Mouse (Mus musculus) heart, embryonic 15.5 days (tissue): ENCODE measurements around the gene Ctns. TPM values are rescaled to one million over a fixed set of nuclear protein-coding genes. Genes with fewer than 3 reads are reported as not detected.

Experiments
- ATAC-seq: fragments of 200-750 bp; cut with Nextera tagmentation; replicated peaks from 2 replicates; pipeline ENCODE4 v1.8.0; 2017; ENCODE audit warnings: low read depth, moderate TSS enrichment; ENCODE audit not compliant: insufficient number of reproducible peaks, insufficient read depth, low FRiP score
- H3K27ac ChIP-seq: fragments of 300-500 bp; sonication (generic); 2 replicates; pipeline ENCODE4 v1.5.1; 2015; ENCODE audit warnings: mild to moderate bottlenecking, inconsistent platforms
- H3K27me3 ChIP-seq: fragments of 300-500 bp; sonication (generic); 2 replicates; pipeline ENCODE4 v1.6.1; 2015; ENCODE audit warnings: inconsistent platforms
- H3K36me3 ChIP-seq: fragments of 300-500 bp; sonication (generic); 2 replicates; pipeline ENCODE4 v1.6.1; 2015; ENCODE audit warnings: mild to moderate bottlenecking, inconsistent platforms
- H3K4me1 ChIP-seq: fragments of 300-500 bp; sonication (generic); replicated peaks from 2 replicates; pipeline ENCODE4 v1.6.1; 2015; ENCODE audit warnings: inconsistent platforms
- H3K4me2 ChIP-seq: fragments of 300-500 bp; sonication (generic); 2 replicates; pipeline ENCODE4 v1.6.1; 2015; ENCODE audit warnings: inconsistent platforms, mild to moderate bottlenecking, moderate library complexity
- H3K4me3 ChIP-seq: fragments of 300-500 bp; sonication (generic); 2 replicates; pipeline ENCODE4 v1.5.1; 2015; ENCODE audit warnings: mild to moderate bottlenecking, inconsistent platforms
- H3K9ac ChIP-seq: fragments of 300-500 bp; sonication (generic); 2 replicates; pipeline ENCODE4 v1.6.1; 2015; ENCODE audit warnings: mild to moderate bottlenecking, inconsistent platforms
- H3K9me3 ChIP-seq: fragments of 300-500 bp; sonication (generic); replicated peaks from 2 replicates; pipeline ENCODE4 v1.6.1; 2016; ENCODE audit warnings: inconsistent platforms
- WGBS: fragments of 180-500 bp; shearing (Covaris S2); methylation state at CpG from one replicate; pipeline ENCODE4 v1.1.7; 2015; ENCODE audit warnings: mixed read lengths; 5-methylcytosine and 5-hydroxymethylcytosine counted together
- polyA plus RNA-seq: library from polyadenylated mRNA; unstranded; fragments of >200 nt; fragmentation: Nextera tagmentation; extraction: Ambion mirVana; gene quantifications from 2 replicates; pipeline ENCODE4 v1.2.1, GENCODE M21; 2015

Ctns gene
- polyA plus RNA-seq, 1 experiment from 2014 or later = 12.5 TPM

DNA sequence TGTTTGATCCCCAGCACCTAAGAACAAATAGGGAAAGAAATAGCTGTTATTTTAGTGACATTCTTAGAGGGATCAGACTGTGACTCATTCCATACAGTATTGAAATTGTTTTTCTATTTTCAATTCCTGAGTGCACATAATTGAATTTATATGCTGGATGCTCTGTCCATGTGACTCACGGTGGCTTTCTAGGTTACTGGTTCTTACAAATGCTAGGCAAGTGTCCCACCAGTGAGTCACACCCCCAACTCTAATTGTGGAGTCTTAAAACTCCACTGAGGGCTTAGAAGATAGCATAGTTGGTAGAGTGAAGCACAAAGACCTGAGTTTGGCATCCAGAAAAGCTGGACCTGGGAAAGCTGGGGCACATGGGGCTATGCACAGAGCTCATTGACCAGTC, 21.8 kb upstream of the Ctns start:
- Histone ChIP-seq H3K9me3 (no peaks in the 10 kb centered on the region), H3K4me1 (no peaks in the 10 kb centered on the region), H3K4me3 (no peak overlapping the region), H3K36me3 (no peaks in the 10 kb centered on the region), H3K4me2 (no peak overlapping the region), H3K27me3 (no peaks in the 10 kb centered on the region), H3K27ac (no peak overlapping the region), H3K9ac (no peak overlapping the region)
- WGBS = 83% methylated on average over 1 of the region's 1 CpGs
- ATAC-seq = no peak

DNA sequence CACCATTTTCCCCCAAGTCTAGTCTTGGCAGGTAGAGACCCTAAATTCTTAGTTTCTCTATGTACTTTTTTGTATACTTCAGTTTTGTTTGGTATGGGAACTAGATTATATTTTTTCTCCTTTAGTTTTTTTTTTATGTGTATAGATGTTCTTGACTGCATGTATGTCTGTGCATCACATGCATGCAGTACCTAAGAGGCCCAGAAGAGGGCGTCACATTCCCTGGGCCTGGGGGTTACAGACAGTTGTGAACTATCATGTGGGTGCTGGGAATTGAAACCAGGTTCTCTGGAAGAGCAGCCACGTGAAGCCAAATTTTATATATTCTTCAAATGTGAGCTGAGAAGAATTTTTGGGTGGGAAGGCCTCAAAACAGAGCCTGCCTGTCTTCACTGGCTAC, 20.8 kb upstream of the Ctns start:
- no peak overlapping the region for H3K27ac ChIP-seq
- H3K9ac ChIP-seq = no peak overlapping the region
- no peaks in the 10 kb centered on the region for H3K36me3 ChIP-seq
- no peak overlapping the region for H3K4me2 ChIP-seq
- no peak overlapping the region for H3K4me3 ChIP-seq
- no peaks in the 10 kb centered on the region for H3K27me3 ChIP-seq
- H3K9me3 ChIP-seq = no peaks in the 10 kb centered on the region
- no peaks in the 10 kb centered on the region for H3K4me1 ChIP-seq
- WGBS = 43% methylated on average over 2 of the region's 2 CpGs
- no peak for ATAC-seq

DNA sequence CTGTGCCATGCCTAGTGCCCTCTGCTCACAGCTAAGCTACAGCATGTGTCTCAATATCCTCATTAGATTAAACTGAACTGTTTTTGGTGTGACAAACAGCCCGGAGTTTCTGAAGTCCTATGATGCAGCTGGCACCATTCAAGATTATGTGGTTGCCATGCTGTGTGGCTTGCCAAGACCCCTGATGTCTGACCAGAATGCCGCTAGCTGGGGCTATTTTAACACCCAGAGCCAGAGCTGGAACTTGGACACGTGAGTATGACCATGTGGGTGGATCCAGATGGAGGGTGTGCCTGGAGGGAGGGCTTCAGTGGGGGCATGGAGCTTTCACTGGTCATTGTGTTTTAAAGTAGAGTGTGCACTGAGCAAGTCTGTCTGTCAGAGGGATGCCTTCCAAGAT, 15.1 kb upstream of the Ctns start:
- Histone ChIP-seq H3K9me3 (no peaks in the 10 kb centered on the region), H3K27ac (no peak overlapping the region), H3K4me2 (no peak overlapping the region), H3K27me3 (no peaks in the 10 kb centered on the region), H3K4me1 (no peaks in the 10 kb centered on the region), H3K36me3 (no peaks in the 10 kb centered on the region), H3K4me3 (no peak overlapping the region), H3K9ac (no peak overlapping the region)
- WGBS = 62% methylated on average over 3 of the region's 3 CpGs
- no peak for ATAC-seq

DNA sequence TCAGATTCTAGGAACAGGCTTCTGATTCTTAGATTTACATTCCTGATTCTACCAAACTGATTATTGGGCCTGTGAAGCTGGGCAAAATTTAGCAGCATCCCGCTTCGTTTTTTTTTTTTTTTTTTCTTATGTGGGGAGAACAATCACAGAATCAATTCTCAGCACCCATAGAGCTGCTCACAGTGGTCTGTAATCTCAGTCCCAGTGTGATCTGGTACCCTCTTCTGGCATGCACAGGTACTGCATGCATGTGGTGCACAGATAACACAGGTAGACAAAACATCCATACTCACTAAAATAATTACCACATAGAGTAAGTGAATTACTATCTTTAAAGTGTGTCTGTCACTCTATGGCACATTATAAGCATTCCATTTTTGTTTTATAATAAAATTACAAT, 8.8 kb upstream of the Ctns start:
- no peak for ATAC-seq
- H3K36me3 ChIP-seq = no peaks in the 10 kb centered on the region
- no peaks in the 10 kb centered on the region for H3K9me3 ChIP-seq
- H3K4me1 ChIP-seq = no peaks in the 10 kb centered on the region
- H3K4me3 ChIP-seq = no peak overlapping the region
- 70% methylated on average over 2 of the region's 2 CpGs for WGBS
- H3K4me2 ChIP-seq = no peak overlapping the region
- no peak overlapping the region for H3K27ac ChIP-seq
- no peak overlapping the region for H3K9ac ChIP-seq
- no peaks in the 10 kb centered on the region for H3K27me3 ChIP-seq

DNA sequence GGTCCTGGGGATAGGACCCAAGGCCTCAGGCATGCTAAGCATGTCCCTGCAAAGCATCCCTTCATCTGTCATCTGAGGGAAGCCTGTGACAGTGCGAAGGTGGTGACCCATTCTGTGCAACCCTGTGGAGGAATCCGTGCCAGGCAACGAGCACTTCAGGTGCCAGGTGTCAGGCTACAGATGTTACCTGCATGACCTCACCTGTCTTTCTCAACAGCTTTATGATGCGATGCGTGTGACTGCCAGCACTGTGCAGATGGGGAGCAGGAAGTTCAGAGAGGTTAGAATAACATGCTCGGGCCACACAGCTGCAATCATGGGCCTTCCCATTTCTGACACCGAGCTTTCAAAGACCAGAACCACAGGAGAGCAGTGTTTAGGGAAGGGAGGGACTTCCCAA, 6.4 kb upstream of the Ctns start:
- Histone ChIP-seq H3K27me3 (no peaks in the 10 kb centered on the region), H3K9ac (no peak overlapping the region), H3K4me2 (no peak overlapping the region), H3K9me3 (no peaks in the 10 kb centered on the region), H3K4me1 (no peaks in the 10 kb centered on the region), H3K36me3 (no peaks in the 10 kb centered on the region), H3K4me3 (no peak overlapping the region), H3K27ac (no peak overlapping the region)
- no peak for ATAC-seq
- 64% methylated on average over 7 of the region's 7 CpGs for WGBS

DNA sequence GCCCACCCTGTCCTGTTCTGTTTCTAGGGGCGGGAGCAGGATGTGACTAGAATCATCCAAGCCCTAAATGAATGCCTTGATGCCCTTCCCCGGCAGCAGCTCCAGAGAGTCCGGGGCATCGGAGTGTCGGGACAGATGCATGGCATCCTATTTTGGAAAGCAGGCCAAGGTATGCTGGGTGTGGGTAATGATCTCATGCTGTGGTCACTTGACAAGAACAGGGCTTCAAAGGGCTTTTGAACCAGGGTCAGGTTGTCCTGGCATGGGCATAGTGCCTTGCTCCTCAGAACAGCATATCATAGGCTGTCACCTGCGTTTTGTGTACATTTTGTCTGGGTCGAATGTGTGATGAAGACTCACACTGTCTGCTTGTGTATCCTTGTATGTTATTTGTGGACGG, 5.1 kb upstream of the Ctns start:
- H3K9me3 ChIP-seq = no peaks in the 10 kb centered on the region
- 78% methylated on average over 8 of the region's 8 CpGs for WGBS
- H3K4me2 ChIP-seq = no peak overlapping the region
- H3K4me3 ChIP-seq = no peak overlapping the region
- no peaks in the 10 kb centered on the region for H3K36me3 ChIP-seq
- no peaks in the 10 kb centered on the region for H3K27me3 ChIP-seq
- H3K9ac ChIP-seq = no peak overlapping the region
- no peak for ATAC-seq
- no peak overlapping the region for H3K27ac ChIP-seq
- peaks cover 5% of the 10 kb centered on the region for H3K4me1 ChIP-seq

DNA sequence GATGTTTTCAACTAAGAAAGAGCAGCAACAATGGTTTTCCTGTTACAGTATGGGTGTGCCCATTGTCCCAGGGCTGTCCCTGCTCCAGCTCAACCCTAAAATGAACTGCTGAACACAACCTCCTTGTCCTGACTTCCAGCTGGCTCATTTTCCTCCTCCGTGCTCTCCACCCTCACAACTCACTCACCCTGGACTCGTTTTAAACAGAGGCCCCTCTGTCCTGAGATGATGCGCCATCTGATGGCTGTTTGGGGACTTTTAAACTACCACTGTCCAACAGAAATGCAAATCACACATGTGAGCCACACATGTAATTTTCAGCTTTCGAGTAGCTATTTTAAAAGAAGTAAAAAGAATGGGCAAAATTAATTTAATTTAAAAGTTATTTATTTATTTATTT, 2.8 kb upstream of the Ctns start:
- Histone ChIP-seq H3K9ac (no peak overlapping the region), H3K4me2 (no peak overlapping the region), H3K27ac (no peak overlapping the region), H3K4me3 (no peak overlapping the region), H3K36me3 (no peaks in the 10 kb centered on the region), H3K27me3 (no peaks in the 10 kb centered on the region), H3K4me1 (peaks cover 13% of the 10 kb centered on the region), H3K9me3 (no peaks in the 10 kb centered on the region)
- WGBS = 33% methylated on average over 4 of the region's 4 CpGs
- ATAC-seq = no peak

DNA sequence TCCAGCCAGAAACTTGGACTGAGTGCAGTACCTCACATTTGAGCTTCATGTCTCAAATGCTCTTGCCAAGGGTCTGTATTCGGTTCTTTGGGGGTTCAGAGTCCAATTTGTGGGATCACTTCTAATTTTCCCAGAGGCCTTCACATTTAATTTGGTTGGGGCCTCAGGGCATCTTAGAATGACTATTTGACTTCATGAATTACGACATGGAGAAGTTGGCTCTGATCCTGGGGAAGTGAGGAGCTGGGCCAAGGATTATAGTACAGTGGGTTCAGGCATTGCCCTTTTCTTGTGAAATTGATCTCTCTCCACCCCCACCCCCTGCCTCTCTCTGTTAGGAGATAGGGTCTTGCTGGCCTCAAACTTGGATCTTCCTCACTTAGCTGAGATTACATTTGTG, 2.2 kb upstream of the Ctns start:
- ATAC-seq = no peak
- 81% methylated on average over 2 of the region's 2 CpGs for WGBS
- Histone ChIP-seq H3K27me3 (no peaks in the 10 kb centered on the region), H3K27ac (no peak overlapping the region), H3K9ac (no peak overlapping the region), H3K4me3 (no peak overlapping the region), H3K4me1 (peaks cover 13% of the 10 kb centered on the region), H3K9me3 (no peaks in the 10 kb centered on the region), H3K4me2 (no peak overlapping the region), H3K36me3 (no peaks in the 10 kb centered on the region)

DNA sequence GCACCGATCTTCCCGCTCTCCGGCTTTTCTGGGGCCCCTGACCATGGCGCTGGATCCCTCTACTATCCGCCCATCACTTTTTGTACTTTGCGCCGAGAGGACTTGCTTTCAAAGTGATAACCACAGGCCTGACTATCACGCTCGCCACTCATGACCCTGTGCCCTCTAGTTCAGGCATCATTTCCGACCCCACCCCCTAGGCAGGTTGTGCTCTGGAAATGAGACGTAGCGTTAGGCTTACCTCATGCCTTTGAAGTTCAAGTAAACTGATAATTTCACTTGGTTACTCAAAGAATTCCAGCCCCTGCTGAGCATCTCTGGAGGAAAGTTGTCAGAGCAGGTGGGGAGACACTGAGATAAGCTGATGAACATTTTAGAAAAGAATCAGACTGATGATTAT, 1.0 kb upstream of the Ctns start:
- no peak for ATAC-seq
- Histone ChIP-seq H3K9ac (peak overlapping the region; percentile 85), H3K4me2 (peak overlapping the region; percentile 95), H3K27ac (no peak overlapping the region), H3K27me3 (no peaks in the 10 kb centered on the region), H3K36me3 (no peaks in the 10 kb centered on the region), H3K4me1 (peaks cover 13% of the 10 kb centered on the region), H3K4me3 (peak overlapping the region; percentile 71), H3K9me3 (no peaks in the 10 kb centered on the region)
- 5% methylated on average over 12 of the region's 12 CpGs for WGBS

DNA sequence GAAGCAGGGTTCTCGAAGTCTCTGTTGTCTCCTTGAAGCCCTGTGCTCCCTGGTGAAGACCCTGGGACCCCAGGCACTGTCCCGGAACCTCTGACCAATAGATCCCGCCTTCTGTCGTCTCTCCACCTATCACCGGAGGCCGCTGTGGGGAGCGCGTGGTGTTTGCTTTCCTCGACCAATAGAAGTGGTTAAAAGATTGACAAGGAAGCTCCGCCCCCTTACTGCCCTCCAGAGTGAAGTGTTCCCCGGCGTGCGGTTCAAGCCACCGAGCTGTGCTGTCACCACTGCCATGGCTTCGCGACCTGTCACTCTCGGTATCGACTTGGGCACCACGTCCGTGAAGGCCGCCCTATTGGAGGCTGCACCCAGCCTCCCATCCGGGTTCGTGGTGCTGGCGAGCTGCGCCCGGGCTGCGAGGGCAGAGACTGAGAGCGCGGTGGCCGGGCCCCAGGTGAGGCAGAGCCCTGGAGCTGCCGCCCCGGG, 429 bp upstream of the Ctns start, which contains the start of gene Shpk:
Gene Shpk (plus strand): TSS at position 231 of the 483 bp plus-strand sequence.
- peak; percentile 96 for ATAC-seq
- peak within 1 kb of the TSS; percentile 71 for H3K4me3 ChIP-seq
- H3K27ac ChIP-seq = peak within 1 kb of the TSS; percentile 71
- H3K36me3 ChIP-seq = no peaks in the 10 kb centered on the region
- H3K27me3 ChIP-seq = no peaks in the 10 kb centered on the region
- whole genome bisulfite sequencing = under 1% methylated on average over 32 of the region's 32 CpGs
- H3K9ac ChIP-seq = peak within 1 kb of the TSS; percentile 85
- peak within 1 kb of the TSS; percentile 95 for H3K4me2 ChIP-seq
- peaks cover 13% of the 10 kb centered on the region for H3K4me1 ChIP-seq
- no peaks in the 10 kb centered on the region for H3K9me3 ChIP-seq

DNA sequence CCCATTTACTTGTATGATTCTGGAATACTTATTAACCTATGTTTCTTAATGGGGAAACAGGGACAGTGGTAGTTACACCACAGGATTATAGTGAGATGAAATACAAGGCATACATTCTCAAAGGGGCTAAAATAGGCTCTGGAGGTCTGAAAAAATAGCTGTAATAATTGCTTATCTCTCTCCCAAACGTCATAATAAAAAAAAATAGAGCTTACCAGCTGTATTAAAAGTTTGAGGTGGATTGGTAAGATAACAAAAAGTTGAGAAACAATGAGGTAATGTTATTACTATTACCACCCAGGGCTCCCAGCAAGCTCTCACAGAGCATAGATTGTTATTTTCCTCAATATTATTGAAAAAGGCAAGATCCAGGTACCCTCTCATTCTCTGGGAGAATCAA, 652 bp downstream of the Ctns start:
- Histone ChIP-seq H3K9me3 (no peaks in the 10 kb centered on the region), H3K4me1 (peaks cover 13% of the 10 kb centered on the region), H3K27ac (no peak overlapping the region), H3K36me3 (no peaks in the 10 kb centered on the region), H3K4me2 (peak overlapping the region; percentile 95), H3K4me3 (peak overlapping the region; percentile 71), H3K27me3 (no peaks in the 10 kb centered on the region), H3K9ac (peak overlapping the region; percentile 85)
- 9% methylated on average over 1 of the region's 1 CpGs for WGBS
- no peak for ATAC-seq

DNA sequence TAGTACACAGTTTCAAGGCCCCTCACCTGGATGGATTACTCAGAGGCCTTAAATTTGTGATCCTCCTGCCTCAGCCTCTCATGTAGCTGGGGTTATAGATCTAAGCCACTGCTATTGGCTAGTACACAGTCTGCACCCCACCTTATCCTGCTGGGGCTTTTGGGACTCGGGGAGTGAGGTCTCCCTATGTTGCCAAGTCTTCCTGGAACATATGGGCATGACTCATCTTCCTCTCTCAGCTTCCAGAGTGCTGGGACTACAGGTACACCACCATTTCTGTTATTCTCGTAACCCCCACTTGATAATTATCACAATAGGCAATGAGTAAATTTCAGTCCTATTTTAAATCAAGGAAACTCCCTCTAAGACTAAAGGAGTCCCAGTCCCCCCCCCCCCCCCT, 4.4 kb downstream of the Ctns start:
- Histone ChIP-seq H3K4me2 (no peak overlapping the region), H3K36me3 (peaks cover 11% of the 10 kb centered on the region), H3K27me3 (no peaks in the 10 kb centered on the region), H3K27ac (no peak overlapping the region), H3K4me1 (peaks cover 8% of the 10 kb centered on the region), H3K9me3 (no peaks in the 10 kb centered on the region), H3K9ac (no peak overlapping the region), H3K4me3 (no peak overlapping the region)
- 70% methylated on average over 2 of the region's 2 CpGs for WGBS
- no peak for ATAC-seq
